Mouse (Mus musculus) layer of hippocampus, postnatal 10 days (tissue): ENCODE data around the gene Tuba1a. TPM values are rescaled to one million over a fixed set of nuclear protein-coding genes. Genes with fewer than 3 reads are reported as not detected.

Experiments used
- DNase-seq, 2 experiments: peaks; one replicate each; pipeline ENCODE4 v3.0.0; 2021; ENCODE audit warnings: low spot score in 2 of 2
- total RNA-seq, 2 experiments: library from RNA; stranded (reverse); gene quantifications; 2 replicates each; pipeline ENCODE4 v1.2.3; 2021

Gene Tuba1a
- total RNA-seq, 2 experiments from 2014 or later = 3,808 to 4,015 TPM

DNA sequence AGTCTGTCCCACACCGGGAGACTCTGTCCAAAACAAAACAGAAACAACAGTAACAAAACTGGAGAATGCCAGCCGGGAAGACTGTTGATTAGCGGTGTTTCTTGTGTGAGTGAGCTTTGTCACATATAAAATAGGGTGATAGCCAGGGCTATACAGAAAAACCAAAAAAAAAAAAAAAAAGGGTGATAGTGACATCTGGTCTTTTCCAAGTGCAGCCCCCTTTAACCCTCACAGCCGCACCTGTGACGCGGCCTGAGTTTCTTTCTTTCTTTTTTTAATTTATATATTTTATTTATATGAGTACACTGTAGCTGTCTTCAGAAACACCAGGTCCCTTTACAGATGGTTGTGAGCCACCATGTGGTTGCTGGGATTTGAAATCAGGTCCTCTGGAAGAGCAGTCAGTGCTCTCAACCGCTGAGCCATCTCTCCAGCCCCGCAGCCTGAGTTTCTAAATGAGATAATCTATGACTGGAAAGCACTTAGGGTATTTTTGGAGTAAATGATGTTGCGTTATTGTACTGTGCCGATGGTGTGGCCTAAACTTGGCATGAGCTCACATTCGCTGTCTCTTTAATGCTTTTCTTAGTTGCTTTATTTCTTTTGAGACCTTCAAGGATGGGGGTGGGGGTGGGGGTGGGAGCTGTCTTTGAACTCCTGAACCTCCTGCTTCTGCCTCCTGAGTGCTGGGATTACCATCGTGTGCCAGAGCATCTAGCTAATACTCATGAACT is 32.6 kb upstream of the Tuba1a start:
- DNase-seq = no peak

DNA sequence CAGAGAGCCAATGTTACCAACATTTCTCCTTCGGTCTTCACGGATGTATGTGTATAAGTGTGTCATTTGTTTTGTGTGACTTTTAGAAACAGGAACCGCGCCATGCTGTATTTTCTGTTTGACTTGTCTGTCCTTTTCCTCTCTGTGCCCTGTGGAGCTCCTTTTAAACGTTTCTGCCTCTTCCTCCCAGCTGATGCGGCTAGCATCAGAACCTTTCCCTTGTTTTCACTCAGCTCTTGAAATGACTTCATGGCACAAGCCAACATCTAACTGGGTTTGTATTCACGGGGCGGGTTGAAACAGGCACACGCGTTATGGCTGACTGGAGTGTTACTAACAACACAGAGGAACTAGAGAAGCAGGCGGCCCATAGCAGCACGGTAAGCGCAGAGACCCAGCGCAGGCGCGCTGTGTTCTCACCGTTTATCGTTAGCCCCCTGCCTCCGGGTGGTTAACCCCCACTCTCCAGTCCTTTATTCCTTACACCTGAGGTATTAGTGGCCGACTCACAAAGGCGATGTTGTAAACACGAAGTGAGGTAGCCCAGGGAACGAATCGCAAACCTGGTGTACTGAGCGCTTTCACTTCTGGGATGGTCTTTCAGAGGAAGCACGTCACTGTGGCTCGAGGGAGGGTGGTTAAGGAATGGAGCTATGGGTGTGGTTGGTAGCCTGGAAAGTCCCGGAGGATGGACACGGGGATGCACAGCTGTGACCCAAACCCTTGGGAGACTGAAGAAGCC is 31.9 kb upstream of the Tuba1a start:
- DNase-seq = peak; percentile 72 to 74

- no peak for DNase-seq
Observed at GRCm38 (mm10) chr15:98984681-98985080, 31.2 kb upstream of the Tuba1a start.

DNA sequence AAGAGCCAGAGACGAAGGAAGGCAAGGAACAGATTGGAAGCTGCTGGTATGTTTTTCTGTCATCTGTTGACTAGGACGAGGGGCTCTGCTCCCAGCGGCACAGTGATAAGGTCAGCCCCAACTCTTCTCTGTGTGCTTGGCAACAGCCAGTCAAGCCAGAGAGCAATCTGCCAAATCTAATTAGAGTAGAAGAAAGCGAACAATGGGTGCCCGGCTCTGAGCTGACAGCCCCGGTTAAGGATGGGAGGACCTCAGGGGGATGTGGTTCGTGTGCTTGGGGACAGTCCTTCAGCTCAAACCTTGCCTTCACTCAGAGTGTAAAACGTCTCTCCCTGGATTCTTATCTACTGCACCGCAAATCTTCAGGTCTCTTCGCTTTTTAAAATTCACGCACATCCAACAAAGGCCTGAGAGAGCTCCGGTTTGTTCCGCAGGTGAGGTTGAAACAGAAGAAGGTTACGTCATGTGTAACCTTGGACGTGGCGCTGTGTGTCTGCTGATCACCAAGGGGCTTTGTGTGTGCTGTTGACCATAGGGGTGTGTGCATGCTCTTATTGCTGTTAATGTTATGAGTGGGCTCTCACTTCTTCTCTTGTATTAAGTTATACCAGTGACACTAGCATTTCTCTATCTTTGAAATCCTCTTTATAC is 30.1 kb upstream of the Tuba1a start:
- peak in 1 of 2 experiments; percentile 53 for DNase-seq

GRCm38 (mm10) chr15:98982100-98982499 is 28.6 kb upstream of the Tuba1a start:
- DNase-seq = no peak

DNA sequence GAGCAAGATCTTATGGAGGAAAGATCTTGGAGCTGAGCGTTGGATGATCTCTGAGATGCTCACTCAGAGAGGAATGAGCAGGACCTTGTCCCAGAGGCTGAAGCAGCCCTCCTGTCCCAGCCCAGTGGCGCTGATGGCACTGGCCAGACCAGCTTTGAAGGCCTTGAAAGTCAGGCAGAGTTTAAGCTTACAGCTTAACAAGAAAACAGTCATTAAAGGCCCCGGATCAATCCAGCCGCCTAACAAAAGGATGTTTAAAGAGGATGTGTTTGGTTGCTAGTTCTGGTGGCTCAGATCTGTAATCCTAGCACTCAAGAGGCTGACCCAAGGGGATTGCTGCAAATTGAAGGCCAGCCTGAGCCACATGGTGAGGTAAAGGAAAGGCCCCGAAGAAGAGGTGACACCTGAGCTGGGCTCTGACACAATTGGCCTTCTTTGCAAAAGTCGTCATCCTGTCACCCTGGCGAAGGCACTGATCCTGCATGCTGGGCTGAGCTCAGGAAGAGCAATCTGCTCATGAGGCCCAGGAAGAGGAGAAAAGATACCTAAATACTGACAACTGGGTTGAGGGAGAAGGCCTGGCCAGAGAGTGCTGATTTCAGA is 26.6 kb upstream of the Tuba1a start:
- DNase-seq = no peak

DNA sequence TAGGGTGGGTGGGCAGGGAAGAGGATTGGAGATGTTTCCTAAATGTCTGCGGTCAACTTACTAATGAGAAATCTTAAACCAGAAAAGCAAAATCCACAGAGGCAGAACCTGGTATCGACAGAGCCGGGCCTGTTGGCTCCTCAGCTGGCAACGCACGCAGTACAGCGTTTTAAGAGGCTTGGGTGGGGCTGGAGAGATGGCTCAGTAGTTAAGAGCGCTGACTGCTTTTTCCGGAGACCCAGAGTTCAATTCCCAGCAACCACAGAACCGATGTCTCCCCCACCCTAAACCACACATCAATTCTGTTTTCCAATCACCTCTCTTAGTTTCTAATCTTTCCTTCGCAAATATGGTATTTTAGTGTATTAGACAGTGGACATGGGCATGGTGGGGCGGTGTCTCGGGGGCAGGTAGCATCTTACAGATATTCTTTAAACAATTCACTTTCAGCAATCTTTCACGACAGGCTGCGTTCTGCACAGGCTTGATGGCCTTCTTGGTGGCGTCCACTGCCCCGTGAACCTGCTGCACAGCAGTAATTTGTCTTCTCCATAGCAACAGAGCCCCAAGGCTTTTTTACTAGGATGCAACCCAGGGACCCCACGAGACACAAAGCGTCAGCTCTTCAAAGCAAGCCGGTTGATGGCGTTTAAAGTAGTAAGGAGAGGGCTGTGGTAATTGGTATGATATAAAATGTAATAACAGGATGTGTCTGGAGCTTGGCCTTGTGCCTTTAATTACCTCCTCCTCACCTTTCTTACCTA is 25.1 kb upstream of the Tuba1a start:
- DNase-seq = no peak

- DNase-seq = peak; percentile 63 to 73
Observed at GRCm38 (mm10) chr15:98977759-98978408, 24.4 kb upstream of the Tuba1a start.

DNA sequence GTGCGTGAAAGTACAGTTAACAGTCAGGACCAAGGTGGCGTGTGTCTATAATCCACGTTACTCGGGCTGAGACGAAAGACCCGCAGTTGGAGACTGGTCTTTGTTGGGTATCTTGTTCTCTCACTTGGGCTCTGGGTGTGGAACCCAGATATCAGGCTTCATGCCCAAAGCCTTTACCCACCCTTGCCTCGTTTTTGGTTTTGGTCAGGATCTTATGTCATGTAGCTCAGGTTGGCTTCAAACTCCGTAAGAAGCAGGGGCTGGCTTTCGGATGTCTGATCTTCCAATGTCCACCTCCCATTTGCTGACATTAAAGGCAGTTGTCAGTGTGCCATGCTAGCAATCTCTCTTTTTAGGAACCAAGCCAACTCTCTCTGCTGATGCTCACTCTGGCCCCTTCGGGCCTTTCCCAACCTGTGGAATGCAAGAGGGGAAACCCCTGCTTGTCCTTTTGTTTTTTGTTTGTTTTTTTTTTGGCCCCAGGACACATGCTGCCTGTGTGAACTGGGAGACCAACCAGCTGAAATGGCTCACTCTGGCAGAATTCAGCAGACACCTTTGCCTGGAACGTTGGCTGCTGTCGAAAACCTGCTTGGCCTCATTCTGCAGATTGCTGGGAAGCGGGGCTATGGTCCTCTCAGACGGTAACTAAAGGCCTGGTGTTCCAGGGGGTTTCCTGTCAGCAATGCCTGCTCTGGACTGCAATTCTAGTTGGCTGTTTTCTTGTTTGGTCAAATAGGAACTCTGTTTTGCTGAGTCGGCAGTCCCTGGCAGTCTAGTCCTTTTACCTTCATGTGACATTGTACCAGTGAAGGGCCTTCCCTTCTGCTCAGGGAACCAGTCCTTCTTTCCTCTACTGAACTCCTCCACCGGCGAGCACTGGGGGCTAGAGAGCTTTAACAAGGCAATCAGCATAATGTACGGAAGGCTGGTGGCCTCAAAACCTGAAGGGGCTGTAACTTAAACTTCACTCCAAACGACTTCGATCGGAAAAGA is 23.6 kb upstream of the Tuba1a start:
- DNase-seq = no peak

DNA sequence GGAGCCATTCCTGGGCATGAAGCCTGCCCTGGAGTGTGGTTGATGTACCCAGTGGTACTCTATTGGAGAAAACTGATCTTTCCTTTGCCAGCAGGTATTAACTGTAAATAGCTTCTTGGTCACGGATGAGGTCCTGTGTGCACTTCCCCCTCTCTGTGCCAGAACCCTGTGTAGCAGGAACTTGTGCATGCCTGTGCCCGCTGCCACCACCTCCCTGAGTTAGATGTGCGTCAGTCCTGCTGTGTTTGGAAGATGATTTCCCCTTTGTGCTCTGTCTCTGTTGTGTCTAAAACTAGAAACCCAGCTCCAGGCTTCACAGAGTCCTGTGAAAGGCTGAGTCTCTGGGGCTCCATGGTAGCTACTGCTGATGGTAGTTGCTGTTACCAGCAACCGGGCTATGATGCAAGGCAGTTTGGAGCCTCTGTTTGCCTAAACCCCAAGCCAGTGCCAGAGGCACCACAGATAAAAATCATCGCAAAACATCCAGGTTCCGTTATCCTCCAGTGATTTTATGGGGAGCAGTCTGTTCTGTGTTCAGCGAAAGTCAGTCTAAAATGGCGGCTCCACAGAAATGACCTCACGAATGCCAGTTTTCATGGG is 19.6 kb upstream of the Tuba1a start:
- no peak for DNase-seq

DNA sequence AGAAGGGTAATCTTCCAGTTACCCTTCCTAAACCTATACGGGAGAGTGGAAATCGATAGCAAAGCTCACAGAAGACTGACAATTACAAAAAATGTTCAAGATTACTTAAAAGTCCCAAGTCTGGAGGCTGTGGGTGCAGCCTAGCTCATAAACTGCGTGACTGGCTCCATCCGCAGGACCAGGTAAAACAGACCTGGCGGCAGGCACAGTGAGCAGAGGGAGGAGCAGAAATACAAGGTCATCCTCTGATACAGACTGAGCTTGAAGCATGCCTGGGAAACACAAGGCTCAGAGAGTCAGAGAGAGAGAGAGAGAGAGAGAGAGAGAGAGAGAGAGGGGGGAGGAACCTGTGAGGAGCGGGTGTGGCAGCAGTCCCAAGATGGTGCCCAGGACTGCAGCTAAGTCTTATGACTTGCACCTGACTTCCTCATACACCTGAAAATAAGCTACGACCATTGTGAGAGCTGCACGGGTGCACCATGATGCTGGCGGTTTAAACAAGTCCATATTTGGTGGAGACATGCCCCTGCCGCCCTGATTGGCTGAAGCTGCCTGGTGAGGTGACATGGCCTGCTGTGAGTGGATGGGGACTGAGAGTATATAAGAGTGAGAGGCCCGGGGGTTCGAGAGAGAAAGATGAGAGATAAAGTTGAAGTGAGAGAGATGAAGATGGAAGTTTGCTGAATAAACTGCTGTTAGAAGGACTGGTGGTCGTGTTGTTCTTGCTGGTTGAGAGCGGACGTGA is 18.2 kb upstream of the Tuba1a start:
- peak in 1 of 2 experiments; percentile 40 for DNase-seq

DNA sequence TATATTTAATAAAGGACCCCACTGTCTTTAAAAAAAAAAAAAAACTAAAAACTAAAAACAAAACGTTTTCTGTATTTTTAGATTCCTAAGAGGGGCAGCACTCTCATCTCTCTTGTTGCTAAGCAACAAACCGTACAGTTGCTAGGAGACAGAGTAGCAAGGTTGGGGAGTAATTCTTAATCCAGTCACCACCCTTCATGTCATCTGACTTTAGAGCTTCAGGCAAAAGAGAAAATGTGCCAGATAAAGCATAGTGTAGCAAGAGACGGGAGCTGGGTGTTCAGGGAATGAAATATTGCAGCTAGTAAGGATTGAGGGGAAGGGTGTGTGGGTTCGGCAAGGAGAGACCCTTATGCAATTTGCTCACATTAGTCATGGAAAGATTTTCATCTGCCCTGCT is 17.6 kb upstream of the Tuba1a start:
- peak in 1 of 2 experiments; percentile 47 for DNase-seq

DNA sequence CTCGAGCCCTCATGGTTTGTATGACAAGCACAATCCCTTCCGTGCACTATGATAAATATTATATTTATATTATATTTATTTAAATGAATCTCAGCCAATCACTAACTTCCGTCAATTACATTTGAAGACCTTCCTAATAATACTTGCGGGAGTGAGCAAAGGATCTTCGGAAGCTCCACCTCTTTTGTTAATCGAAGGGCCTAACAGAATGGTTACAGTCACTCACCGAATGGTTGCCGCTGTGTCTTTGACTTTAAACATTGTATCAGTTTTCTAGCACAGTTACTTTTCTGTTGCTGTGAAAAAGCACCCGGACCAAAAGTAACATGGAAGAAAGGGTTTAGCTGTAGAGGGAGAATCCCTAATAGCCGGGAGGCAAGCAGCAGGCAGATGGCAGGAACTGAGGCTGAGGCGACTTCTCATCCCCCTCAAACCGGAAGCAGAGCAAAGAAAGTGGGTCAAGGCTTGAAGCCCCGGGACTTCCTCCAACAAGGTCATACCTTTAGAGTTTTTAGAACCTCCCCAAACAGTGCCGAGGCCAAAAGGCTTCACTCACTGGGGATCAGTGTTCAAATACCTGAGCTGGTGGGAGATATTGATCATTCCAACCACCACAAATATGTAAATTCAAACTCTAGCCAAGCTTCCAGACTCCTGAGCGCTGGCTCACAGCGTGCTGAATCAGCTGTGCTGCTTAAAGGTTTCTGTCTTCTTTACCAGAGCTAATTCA is 16.0 kb upstream of the Tuba1a start:
- peak in 1 of 2 experiments; percentile 36 for DNase-seq

DNA sequence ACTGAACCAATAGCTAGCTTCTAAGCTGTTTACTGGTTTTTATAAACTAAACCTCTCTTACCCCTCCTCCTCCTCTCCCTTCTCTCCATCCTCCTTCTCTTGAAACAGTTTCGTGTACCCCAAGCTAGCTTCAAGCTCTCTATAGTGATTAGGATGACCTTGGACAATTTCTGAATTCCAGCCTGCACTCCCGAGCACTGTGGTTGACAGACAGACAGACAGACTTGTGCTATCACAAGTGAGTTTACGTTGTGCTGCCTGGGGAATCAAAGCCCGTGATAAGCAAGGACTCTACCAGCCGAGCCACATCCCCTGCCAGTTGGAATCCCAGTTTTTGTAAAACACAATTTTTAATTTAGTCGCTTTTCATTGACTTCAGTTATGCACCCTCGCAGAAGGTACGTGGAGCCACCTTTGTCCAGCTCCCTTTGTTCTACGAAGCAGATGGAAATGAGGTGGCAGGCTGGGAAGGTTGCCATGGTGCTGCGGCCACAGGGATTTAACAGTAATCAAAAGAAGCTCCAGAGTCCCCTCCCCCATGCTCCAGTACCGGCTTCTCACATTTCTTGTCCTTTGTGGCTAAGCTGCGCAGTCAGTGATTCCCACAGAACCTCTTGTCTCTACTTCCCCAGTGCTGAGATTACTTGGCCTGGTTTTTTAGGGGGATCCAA is 15.3 kb upstream of the Tuba1a start:
- DNase-seq = peak; percentile 69 to 80

- no peak for DNase-seq
Observed at GRCm38 (mm10) chr15:98959531-98959930, 6.0 kb upstream of the Tuba1a start.

DNA sequence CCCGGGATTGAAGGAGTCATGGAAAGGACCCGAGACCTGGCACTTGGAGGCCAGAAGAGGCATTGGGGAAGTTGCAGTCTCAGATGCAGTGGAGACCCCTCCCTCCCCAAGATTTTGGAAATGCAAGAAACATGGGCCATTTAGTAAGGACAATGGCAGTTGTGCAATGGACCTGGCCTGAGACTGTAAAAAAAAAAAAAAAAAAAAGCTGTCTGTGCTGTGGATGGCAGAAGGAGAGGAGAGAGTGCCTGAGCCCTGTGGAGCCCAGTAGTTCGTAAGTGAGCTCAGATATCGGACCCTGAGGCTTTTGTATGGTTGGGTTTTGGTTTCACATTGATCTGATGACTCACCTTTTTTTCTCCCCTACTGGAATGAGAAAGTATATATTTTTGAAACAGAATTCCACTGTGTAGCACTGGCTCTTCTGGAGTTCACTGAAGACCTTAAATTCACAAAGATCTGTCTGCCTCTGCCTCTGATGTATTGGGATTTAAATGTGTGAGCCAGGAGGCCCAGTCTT is 5.5 kb upstream of the Tuba1a start:
- DNase-seq = no peak

- no peak for DNase-seq
Observed at GRCm38 (mm10) chr15:98957475-98957874, 4.0 kb upstream of the Tuba1a start.
